Mouse (Mus musculus): Measurements from ENCODE around the gene Cdh7.

DNA sequence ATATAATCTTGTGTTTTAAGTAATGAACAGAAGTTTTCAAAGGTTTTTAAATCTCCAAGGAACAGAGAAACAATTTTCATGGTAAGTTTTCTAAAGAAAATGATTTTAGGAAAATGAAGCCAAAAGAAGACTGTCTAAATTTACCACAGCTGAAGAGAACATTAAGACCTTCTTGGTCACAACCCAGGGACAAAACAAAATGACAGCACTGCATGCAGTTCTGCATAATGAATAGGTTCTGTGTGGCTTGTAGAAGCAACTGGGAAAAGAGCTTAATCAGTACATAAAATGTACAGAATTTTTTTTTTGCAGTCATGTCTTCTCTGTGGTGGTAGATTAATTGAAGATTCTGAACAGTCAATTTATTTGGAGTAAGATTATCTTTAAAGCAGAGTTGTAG, 96.2 kb downstream of the Cdh7 start:
- no peak for TF ChIP-seq POLR2A (IDR thresholded peaks at IDR 0.05; ENCODE audit: borderline replicate concordance, extremely low read depth, insufficient read depth, insufficient read length, poor library complexity, severe bottlenecking)
- no peak for TF ChIP-seq CTCF (IDR thresholded peaks at IDR 0.05; ENCODE audit: borderline replicate concordance, extremely low read depth, insufficient read depth, insufficient read length)

Measured in brain, embryonic 14.5 days (tissue).